Mouse (Mus musculus): ENCODE measurements around the gene Arhgap40.

DNA sequence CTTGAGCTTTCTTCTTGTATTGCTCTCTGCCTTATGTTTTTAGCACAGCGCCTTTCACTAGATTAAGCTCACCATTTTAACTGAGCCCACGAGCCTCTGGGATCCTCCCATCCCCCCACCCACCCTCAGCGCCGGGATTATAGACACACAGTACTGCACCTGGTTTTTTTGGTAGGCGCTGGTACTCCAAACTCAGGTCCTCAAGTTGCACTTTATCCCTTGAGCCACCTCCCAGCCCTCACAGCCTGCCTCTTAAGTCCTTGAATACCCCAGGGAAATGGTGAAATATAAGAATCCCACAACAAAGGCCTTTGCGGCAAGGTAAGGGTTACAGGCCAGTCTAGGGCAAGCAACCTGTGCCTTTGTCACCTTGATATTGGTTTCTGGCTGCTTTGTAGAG lies 7.2 kb downstream of the Arhgap40 start:
- TF ChIP-seq POLR2A (IDR thresholded peaks at IDR 0.05; ENCODE audit: low read depth, low read length) (no peak), CTCF (IDR thresholded peaks at IDR 0.05; ENCODE audit: borderline replicate concordance, insufficient read depth, low read length) (no peak)
